Mouse (Mus musculus) brain, adult 2 months (tissue): ENCODE measurements at regions not wholly inside any gene's neighbourhood (a gene's known extent, or its start where the extent isn't known, plus 50 kb on each side); places are given as distances from the start of the nearest gene placed in this dataset.

Experiments
- DNase-seq: peaks from one replicate; pipeline ENCODE4 v3.0.0; 2011; ENCODE audit warnings: low read depth, low spot score

DNA sequence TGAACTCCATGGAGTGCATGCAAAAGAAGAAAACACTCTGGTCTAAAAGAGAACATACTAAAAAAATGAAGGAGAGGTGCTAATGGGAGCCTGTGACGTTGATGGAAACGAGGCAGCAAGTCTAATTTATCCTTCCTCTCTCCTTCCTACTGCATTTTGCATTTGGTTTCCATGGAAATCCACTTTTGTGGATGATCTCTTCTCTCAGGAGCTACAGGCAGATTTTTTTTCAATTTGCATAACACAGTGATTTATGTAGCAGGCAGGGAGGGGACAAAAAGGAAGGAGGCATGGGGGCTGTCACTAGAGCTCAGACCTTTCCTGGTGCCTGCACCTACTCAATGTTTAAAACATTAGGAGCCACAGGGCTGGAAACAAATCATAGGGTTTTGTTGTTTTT, 167.7 kb upstream of the Atp10a start:
- peak; percentile 81 for DNase-seq
